Mouse (Mus musculus) cerebellum, adult 11-12 months (tissue): ENCODE results near the gene Galnt18.

Experiments used
- DNase-seq: peaks from one replicate; pipeline ENCODE4 v3.0.0; 2022

Galnt18 gene

DNA sequence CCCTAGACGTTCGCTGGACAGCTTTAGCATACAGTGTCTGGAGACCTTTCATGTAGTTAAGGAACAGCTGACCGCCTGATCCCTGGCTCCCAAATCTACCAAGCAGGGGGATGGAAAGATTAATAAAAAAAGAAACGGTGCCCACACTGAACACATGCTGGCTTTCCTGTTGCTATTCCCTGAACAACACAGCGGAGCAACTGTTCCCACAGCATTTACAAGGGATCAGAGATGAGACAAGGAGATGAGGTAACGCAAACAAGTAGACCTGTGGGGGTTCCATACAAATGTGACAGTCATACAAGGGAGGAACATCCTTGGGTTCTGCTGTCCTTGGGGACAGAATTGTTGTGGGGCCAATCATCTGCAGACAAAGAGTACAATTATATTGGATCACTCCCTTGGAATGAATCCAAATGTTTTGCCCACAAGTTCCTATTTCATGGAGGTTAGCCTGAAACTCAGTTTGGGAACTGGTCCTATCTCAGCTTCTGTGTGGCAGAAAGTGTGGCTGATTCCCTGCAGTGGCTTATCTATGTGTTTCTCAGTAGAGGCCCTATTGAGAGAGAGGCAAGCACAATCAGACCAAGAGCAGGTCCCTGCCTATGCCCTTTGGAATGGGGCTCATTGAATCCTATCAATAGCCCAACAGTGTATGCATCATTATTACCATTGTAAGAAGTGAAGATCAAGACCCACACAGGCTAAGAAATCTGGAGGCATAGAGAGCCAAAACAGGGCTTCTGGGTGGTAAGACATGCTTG is 68.5 kb downstream of the Galnt18 start:
- no peak for DNase-seq

DNA sequence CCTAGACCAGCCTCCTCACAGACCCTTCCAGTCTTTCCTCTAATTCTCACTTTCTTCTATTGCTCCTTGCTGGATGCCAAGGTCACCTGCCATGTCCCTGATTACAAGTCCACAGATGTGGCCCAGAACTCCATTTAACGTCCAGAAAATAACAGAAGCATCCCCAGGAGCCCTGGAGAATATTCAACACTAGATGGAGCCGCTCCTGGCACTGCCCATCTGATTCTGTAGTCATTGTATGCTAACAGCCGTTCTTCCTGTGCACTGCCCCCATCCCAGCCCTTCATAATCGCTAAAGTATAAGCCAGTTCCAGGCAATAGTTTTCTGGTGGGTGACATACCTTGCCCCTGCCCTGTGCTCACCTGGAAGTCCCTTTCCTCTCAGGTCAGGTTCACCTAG is 69.5 kb downstream of the Galnt18 start:
- no peak for DNase-seq

DNA sequence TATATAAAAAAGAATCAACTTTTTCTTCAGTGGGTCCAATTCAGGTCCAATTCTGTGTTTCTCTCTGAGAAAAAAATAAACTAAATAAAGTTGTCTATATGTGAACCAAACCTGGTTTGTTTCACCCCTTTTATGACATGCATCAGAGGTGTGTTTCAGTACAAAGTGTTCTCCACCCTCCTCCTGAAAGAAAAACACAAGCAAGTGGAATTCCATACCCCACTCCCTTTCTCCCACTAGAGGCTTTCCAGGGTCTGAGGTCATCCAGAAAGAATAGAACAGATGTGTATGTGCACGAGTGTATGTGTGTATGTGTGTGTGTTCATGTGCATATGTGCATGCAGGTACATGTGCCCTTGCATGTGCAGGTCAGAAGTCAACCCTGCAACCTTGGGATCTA is 71.2 kb downstream of the Galnt18 start:
- DNase-seq: no peak

DNA sequence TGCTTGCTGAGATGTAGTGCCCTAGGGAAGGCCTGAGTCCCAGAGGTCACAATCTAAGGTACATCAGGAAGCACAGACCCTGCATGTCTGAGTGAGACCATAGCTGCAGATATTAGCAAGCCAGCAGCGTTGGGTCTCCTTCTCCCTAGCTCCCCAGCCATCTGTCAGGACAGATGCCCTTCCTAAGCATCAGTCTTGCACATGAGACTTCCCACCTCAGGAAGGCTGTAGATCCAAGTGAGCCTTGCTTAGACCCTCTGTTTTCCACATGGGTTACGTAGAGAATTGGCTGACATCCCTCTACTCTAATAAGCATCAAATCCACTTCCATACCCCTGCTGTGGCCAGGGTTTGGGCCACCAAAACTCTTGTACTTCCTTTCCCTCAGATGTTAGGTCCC is 76.8 kb downstream of the Galnt18 start:
- no peak for DNase-seq

DNA sequence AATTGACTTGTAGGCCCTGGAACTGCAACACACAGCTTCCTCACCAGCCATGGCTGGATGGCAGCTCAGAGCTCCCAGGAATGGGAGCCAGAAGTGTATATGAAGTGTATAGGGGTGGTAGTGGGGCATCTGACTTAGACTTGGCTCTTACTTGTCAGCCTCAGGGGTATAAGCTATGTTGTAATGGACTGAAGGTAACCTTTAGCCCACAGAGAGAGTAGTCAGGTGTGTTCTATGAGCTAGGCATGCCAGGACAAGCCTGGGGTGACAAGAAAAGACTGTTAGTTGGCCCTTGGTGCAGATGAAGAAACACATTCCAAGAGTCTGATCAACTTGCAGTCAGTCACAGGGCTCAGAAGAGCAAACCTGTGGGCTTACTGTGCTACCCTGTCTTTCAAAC is 78.0 kb downstream of the Galnt18 start:
- DNase-seq: no peak

DNA sequence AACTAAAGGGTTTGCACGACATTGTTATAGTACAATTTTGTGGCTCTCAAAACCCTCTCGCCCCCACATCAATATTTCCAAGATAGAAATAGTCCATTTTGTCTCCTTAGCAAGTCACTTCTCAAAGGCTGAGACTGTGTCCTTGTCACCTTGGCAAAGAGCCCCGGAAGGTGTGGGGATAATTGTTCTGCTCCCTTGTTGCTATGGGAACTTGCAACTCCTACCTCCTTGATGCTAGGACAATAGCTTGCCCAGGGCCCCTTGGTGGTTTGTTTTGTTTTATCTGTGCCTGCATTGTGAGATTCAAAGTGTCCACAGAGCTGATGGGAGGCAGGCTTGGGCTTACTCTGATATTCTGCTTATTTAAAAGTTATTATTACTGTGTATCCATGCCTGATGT is 80.3 kb downstream of the Galnt18 start:
- DNase-seq: no peak

DNA sequence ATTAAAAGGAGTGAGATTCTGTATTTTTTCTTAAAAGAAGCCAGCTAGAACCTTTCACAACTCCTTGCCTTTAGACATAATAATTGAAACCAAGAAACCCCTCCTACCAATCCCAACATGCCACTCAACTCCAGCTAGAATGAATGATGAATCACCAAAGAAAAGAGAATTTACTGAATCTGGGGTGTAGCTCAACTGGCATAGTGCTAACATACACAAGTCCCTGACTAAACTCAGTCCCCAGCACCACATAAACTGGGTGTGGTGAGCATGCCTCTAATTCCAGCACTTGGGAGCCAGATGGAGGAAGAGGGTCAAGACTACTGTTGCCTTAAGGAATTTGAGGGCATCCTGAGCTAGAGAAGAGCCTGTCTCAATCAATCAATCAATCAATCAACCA is 83.6 kb downstream of the Galnt18 start:
- no peak for DNase-seq

DNA sequence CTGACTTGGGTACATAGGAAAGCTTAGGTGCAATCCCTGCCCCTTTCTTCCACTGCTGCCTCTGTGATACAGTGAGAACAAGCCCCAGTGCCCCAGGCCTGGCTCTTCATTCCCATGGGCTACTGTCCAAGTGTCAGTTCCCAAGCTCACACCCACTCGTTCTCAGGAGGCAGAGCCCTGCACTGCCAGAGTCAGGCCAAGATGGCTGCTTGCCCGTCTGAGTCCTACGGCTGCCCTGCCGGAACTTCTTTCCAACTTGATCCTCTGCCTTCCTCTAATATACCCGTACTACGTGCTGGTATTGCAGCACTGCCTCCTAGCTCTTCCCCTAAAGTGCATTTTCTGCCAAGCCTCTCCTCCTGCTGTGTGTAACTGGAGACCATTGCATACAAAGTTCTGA is 85.5 kb downstream of the Galnt18 start:
- peak; percentile 73 for DNase-seq

DNA sequence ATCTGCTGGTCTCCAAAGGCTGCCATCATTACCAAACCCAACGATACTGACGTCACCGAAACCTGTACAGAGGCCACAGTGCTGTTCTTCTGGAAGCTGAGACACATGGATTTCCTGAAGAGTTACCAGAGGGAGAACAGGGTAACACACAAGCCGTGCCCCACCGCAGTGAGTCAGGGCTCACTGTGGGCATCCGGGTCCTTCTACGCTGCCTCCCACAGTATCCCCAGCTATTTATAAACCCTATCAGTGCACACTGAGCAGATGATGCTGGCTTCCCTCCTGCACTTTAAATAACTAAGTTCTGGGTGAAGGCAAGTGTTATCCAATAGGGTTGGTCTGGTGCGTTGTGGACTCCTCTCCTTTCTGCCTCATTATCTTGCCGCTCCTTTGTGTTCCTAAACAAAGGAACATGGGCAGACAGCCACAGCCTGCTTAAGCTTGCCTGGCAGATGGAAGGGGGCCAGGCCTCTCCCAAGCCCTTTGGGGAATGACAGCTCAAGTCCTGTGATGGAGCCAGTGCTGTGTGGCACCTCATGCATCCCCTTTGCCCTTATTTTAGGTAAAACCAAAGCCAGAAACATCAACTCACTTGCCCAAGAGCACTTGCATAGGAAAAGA is 87.0 kb downstream of the Galnt18 start:
- DNase-seq: peak; percentile 64

DNA sequence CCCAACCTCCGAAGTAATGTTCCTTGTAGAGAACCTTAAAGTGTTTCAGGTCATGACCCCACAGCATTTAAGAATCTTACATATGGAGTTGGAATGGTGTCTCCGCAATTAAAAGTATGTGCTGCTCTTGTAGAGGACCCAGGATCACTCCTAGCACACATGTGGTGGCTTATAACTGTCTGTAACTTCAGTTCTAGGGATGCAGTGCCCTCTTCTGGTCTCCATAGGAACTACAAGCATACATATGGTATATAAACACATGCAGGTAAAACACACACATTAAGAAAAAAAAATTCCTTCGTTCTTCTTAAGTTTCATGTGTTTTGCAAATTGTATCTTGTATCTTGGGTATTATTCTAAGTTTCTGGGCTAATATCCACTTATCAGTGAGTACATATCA is 99.7 kb downstream of the Galnt18 start:
- DNase-seq: no peak

DNA sequence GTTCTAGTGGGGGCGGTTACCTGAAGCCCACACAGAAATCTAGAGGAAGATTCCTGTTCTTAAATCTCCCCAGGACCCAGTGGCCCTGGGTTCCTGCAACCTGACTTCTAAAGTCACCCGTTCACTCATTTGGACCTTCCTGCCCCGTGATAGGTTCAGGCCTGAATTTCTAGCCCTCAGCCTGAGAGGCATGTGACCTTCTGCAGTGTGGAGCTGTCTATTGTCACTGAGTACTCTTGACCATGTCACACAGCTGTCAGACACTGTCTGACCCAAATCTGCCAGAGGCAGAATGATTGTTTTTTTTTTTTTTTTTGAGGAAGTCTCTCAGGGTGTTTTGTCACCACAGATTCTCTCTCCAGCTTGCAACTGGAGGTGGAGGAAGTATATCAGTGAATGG is 103.3 kb downstream of the Galnt18 start:
- DNase-seq: no peak

DNA sequence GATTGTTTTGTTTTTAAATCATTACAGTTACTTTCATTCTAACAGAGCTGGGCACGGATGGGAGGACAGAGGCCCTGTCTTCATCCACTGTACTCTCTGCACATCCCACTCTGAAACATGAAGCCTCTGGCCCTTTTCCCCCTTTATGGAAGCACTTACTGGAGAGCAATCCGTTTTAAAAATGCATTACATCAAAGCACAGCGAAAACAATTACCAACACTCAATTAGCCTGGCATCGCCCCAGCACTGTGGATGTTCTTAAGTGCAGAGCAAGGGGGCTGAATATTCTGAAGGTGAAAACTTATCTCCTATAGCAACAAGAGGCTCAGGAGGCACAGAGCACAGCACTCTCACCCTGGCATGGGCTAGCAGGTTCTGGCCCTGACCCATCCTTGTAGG is 107.3 kb downstream of the Galnt18 start:
- DNase-seq: no peak

DNA sequence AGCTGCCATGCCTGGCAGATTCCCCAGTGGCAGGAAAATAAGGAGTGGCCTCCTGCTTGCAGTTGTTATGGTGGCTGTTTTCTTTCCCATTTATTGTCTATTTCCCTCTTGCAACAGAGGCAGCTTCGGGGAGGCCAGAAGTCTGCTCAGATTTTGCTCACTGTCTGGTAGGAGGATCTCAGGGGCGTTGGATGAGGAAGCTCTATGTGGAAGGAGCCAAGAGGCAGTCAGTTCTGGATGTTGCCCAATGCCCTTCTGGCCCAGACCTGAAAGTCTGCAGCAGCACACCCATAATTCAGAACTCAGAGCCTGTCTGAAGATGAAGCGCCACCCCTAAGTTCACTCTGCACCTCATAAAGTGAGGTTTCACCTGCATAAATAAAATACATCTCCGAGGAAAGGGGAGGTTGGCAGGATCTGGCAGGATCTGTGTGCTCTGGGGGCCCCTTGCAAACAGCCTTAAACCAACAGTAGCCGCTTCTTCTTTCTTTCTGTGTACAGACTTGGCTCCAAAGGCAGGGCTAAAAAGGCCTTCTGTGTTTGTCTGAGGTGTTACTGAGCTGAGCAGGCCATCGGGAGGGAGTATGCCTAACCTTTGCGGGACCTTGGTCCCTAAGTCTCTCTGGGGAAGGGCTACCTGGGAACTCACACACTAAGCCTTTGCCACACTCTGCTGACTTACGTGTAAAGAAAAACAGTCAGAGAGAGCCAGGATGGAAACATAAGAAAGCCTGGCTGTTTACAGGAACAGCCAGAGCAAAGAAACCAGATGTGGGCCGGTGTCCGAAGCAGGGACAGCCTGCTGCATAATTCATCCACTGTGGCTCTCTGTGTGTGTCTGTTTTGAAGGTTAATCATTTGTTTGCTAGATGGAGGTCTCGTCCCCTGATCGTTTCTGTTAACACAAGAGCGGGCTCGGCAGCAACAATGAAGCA is 116.4 kb downstream of the Galnt18 start:
- DNase-seq: peak; percentile 41

DNA sequence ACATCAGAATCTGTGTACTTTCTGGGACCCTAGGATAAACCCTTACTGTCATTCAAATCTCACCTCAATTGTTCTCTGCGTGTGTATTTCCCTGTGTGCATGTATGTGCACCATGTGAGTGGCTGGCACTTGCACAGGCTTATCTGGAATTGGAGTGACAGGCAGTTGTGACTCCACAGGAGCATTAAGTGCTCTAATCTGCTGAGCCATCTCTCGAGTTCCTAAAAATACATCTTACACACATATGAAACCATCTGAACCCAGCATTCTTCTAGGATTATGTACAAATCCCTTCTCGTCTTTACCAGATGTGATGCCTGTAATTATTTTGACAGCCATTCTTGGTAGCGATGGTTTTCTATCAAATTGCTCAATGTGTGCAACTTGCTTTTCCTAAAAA is 121.2 kb downstream of the Galnt18 start:
- DNase-seq: no peak

DNA sequence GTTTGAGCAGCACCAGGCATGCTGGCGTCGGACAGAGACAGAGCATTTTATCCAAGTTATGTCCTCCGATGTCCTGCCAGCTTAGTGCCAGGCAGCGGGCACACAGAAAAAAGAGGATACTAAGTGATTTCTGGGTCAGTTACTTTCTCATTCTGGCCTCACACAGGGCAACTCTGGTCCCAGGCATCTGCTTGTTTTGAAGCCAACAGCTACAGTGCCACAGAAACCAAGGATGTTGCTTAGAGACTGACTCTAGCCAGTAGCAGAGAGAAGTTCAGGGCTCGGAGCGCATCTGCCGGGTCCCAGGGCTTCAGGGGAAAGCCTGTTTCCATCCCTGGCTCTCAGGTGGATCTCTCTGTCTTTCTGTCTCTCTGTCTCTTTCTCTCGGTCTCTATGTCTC is 124.8 kb downstream of the Galnt18 start:
- peak; percentile 14 for DNase-seq

DNA sequence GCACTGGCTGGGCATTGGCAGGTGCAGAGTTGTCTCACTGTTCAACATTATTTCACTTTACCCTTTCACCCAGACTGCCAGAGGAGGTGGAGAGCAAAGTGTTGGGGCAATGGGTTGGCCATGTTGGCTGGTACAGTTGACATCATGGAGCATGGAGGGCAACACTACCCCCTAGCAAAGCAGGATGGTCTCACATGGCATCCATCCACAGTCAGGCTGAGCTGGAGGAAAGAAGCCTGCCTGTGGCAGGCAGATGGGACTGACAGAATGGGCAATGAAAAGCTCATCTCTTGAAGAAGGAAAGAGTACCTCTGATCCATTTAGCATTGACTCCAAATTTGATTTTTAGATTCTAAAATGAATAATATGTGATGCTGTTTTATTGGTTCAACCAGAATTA is 125.3 kb downstream of the Galnt18 start:
- DNase-seq: no peak

DNA sequence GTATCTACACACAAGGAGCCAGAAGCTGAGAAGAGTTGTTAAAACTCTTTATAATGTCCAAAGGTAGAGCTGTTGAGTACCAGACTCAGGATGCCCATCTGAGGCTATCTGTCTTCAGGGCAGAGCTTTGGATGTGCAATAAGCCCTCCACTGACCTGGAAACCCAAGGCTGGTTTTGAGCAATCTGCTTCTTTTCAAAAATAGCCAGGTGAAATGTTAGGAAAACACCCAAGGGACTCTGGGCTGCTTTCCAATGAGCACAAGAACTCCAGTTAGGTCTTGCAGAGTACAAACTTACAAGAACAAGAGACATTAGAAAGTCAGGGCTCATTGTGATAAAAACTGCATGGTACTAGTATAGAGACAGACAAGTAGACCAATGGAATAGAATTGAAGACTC is 135.4 kb downstream of the Galnt18 start:
- DNase-seq: peak; percentile 14

DNA sequence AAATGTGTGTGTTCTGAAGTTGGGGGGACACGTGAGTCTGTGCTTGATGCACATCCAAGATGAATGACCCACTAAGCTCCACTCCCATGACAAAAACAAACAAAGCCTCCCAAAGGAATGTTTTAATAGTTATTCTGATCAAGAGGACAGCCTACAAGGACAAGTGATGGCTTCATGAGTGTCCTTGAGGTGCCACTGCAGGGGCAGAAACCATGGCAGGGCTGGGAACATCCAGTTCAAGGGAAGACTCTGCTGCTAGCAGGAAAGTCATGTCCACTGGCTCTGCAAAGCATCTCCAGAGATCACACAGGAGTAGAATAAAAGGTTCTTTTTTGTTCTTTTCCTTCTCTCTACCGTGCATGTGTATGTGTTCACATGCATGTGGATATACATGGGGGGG is 140.9 kb downstream of the Galnt18 start:
- no peak for DNase-seq

DNA sequence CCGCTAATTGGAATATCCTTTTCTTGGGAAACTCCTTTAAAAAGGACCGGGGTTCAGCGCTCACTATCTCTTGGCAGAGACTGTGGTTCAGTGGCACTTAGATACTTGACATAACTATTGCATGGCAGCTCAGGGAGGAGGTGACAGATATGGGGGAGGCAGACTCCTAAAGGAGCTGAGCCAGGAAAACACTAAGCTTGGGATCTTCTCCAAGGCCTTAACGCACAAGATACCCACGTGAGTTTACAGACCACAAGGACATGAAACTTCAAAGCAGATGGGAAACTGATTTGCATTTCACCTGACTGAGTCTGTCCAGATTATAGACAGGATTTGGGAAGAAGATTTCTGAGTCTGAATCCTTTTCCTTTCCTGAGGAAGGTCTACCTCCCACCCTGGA is 141.3 kb downstream of the Galnt18 start:
- DNase-seq: no peak

DNA sequence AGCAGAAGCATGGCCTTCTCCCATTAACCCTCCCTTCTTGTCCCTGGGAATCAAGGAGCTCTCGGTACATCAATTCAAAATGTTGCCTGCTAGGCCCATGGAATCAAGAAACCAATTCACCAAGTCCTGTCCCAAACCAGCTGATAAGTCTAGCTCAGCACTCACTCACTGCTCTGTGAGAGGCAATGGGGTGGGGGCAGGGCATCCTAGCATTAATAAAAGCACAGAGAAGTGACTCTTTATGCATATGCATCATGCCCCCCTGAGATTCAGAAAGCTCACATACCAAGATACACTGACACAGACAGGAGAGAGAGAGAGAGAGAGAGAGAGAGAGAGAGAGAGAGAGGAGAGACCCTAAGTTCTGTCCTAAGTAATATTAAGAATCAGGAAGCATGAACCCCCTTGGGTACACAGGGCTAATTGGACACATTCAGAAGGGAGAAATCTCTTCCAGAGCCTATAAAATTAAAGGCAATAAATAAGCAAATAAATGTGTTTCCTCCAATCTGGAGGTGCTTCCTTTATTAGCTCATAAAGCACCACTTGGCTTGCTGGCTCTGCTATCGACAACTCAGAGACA is 141.8 kb downstream of the Galnt18 start:
- DNase-seq: no peak

DNA sequence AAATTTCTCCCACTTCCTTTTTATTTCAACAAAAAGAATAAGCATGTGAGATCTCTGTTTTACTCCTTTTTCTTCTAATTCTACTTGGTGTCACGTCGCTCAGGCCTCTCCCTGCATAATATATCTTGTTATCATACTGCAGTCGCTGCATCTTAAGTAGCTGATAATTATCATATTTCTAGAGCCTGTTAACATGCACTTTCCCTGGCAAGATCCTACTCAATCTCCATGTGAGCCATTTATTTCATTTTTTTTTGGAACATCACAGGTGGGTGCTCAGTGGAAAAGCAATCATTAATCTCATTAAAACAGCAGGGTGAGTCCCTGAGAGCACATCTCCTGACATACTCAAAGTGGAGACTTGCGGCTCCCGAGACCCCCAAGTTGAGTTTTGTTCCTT is 143.3 kb downstream of the Galnt18 start:
- DNase-seq: no peak

DNA sequence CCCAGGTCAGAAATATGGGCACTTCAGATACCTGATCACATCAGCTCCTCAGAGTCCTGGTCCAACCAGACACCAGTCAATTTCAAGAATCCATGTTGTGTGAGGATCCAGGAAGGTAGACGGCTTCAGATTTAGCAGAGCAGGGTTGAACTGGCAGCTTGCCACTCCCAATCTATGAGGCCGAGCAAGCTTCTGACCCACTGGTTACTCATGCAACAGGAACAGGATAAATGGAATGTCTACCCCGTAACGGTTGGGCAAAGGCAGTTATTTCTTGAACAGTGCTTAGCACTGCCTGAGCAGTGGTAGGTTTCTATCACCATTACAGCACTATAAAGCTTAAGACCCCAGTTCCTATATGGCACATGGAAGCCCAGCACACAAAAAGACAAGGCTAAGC is 148.5 kb downstream of the Galnt18 start:
- no peak for DNase-seq

DNA sequence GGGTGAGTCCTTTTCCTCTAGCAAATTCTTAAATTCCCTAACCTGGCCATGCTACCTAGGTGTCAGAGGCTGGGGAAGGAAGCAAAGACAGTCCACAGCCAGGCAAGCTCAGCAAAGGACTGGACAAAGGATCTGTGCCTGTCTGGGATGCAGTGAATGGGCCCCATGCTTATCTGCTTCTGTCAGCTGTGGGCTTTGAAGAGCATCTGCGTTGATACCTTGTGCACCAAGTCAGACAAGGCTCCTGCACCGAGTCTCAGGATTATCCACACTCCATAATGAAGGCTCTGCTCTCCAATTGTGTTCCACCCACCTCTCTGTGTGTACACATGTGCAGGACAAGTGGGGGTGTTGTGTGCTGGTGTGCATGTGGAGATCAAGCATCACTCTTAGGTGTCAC is 153.5 kb downstream of the Galnt18 start:
- DNase-seq: no peak

DNA sequence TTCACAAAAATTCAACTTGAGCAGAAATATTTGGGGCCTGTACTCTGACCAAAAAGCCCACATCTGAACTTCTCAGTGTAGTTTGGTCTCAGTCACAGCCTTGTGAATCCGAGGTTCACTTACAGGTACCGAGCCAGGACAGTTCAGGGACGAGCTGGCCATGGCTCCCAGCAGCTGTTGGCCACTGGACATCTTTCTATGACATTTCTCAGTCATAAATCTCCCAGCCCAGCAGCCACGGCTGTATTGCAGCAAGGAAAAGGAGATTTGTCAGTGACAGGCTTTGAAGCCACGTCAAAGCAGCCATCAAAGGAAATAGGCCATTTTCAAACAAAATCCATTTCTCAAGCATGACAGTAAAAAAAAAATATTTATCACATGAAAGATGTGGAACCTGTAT is 154.0 kb downstream of the Galnt18 start:
- no peak for DNase-seq
